Mouse (Mus musculus): ENCODE measurements around the gene Gm8882.
"Not testable (repeated sequence)": the region's sequence is repeated elsewhere in the genome, so short reads cannot be mapped to it uniquely, and the experiment has no call there.

Gene Gm8882

GRCm38 (mm10) chr6:132364034-132364433 lies at the start of gene Gm8882:
Gene Gm8882, minus strand, starts transcription at chr6:132364134.
- not testable (repeated sequence) for DNase-seq

GRCm38 (mm10) chr6:132314657-132315056 lies 49.3 kb downstream of the Gm8882 start, which contains the start of gene Prpmp5:
Gene Prpmp5, minus strand, starts transcription at chr6:132314757.
- not testable (repeated sequence) for DNase-seq
